In the genomic region with DNA sequence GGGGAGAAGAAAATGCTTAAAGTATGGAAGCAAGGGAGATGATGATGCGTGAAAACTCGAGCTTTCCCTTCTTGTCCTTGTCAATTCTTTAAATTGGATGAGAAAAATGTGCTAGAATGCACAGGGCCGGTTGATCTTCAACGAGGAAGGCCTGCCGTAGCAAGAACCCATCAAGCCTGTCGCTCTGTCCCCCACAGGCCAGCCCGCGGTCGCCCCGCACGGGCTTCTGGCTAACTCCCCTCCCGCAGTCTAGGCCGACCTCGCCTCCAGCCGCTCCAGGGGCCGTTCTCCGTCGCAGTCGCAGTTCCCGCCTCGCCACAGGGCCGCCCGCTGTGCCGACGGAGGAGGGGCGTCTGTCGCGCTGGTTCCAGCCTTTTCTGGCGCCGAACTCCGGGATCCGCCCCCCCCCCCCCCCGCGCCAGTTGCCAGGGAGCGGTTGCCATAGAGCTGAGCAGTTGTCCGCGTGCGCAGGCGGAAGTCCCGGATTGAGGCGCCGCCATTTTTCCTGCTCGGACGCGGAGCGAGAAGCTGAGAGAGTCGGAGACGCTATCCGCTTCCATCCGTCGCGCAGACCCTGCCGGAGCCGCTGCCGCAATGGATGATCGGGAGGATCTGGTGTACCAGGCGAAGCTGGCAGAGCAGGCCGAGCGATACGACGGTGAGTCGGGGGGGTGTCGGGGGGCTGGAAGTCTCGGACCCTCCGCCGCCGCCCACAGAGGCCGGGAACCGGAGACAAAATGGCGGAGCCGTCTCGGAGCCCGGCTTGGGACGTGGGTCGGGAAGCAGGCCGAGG, we compare ENCODE assay signal across 1 mouse cellular context.
TF ChIP-seq lines count a peak whose summit lies in the region.

Gene Ywhae (plus strand): TSS at position 436 of the 793 bp plus-strand sequence.

TF ChIP-seq in MEL, 35 proteins besides CTCF, POLR2A, EP300 and RAD21 (continued from another document):
- peak; percentile 95 for TF ChIP-seq POLR2AphosphoS2 (IDR thresholded peaks at IDR 0.05; ENCODE audit: low read length)
- no peak for TF ChIP-seq MEF2A (IDR thresholded peaks at IDR 0.05; ENCODE audit: extremely low read depth, insufficient replicate concordance, low read depth, low read length, poor library complexity, severe bottlenecking)
- TF ChIP-seq HCFC1 (IDR thresholded peaks at IDR 0.05; ENCODE audit: low read depth, low read length) = peak; percentile 85
- TF ChIP-seq SMC3 (IDR thresholded peaks at IDR 0.05; ENCODE audit: low read depth, low read length) = no peak
- TF ChIP-seq MAZ (IDR thresholded peaks at IDR 0.05; ENCODE audit: low read depth, low read length) = peak; percentile 98
- no peak for TF ChIP-seq JUND (IDR thresholded peaks at IDR 0.05; ENCODE audit: low read depth, low read length)
